Mouse (Mus musculus): ENCODE results near the gene Kcnk3.

Kcnk3 gene

DNA sequence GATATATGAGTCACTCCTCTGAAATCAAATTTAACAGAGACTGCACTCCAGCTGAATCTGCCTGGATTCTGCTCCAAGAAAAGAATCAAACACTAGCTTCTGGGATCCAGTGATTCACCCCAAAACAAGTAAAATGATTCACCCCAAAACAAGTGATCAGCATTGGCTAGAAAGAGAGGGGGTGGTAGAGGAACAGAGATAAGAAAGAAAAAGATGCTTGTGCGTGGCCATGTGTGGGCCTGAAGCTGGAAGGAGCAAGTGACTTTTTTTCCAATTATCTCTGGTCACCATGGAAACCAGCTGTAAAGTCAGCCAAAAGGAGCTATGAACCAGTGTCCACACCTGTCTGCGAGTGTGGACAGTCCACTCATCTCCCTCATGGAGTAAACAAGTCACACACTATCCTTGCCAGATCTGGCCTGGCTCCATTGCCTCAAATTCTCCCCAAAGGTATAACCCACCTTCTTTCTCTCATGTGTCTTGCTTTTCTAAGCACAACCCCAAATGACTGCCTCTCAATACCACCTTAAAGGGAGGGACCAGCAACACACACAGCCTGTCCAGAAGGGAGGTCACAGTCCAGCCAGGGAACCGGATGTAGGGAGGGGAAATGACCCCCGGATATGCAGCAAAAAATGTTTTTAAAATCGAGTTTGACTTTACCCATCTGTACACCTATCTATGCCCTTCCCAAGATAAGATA, 55.7 kb downstream of the Kcnk3 start:
- DNase-seq, result no peak

DNA sequence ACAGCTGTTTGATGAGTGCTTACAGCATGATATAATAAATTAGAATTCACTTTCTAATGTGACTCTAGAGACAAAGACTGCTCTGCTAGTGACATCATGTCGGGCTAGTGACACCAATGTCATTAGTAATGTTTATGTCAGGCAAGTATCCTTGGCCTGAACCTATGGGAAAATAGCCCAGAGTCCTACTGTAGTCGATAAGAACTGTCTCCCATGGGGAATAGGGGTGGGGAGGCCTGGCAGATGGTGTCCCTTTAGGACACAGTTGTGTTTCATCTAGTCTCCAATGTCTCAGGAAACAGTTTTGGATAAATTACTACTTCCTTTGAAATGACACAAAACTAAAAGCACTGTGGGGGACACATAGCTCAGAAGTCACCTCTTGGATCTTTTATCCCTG, 58.1 kb downstream of the Kcnk3 start:
- no peak for DNase-seq

DNA sequence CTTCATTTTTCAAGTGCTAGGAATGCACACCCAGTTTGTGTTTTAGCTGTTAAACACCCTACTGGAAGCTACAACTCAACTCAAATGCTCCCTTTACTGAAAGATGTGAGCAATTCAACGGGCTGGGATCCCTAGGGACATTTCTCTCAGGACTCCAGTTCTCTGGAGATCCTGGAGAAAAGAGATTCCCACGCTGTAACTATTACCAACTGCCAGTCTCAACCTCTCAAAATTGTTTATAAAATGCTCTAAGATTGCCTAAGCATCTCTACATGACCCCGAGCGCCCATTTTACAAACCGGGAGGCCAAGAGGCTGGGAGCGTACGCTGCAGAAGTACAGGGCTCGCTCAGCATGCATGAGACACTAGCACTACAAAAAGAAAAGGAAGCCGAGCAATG, 59.4 kb downstream of the Kcnk3 start:
- DNase-seq, result no peak

DNA sequence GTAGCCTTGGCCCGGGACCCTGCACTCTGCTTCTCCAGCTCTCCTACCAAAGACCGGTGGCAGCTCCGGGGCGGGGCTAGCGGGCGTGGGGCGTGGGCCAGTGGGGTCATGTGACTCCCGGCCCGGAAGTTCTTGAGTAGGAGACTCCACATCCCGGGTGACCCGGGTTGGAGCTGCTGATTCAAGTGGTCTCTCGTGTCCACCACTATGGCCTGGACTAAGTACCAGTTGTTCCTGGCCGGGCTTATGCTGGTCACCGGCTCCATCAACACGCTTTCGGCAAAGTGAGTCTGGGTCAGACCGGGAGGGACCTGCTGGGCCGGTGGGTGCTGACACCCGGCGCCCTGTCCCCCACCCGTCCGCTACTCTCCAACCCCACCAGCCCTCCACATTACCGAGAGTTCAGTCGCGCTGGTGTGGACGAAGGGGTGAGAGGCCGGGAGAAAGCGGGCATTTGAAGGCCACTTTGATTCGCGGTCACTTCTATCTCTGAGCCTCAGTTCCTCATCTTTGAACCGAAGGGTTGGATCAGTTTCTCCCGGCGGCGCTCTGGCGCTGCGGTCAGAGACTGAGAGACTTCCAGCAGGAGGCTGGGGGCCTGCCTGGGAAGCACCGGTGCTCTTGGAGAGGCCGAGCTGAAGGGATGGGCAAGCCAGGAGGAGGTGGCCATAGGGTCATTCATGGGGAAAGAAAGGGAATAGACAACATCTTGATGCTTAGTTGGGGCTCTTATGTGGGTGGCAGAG, 60.0 kb downstream of the Kcnk3 start, which contains the start of gene Slc35f6:
Slc35f6 (plus strand) TSS at position 119 of the 746 bp plus-strand sequence.
- peak; percentile 91 for DNase-seq

DNA sequence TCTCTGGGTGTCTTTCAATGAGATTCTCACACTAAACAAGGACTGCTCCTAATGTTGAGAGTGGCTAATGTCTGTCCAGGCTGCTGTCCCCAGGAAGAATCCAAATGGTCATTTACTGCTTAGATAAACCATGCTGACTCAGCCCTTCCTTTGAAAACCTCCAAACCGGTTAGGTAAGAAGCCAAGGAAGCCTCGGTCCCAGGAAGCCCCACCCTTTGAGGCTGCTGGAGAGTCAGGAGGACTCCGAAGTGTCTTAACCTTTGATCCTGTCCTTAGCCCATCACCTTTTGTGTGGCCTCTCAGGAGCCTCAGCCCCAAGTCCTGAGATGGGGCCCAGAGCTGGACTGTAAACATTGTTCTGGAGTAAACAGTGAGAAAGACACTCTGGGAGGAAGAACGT, 61.6 kb downstream of the Kcnk3 start:
- DNase-seq, result no peak

DNA sequence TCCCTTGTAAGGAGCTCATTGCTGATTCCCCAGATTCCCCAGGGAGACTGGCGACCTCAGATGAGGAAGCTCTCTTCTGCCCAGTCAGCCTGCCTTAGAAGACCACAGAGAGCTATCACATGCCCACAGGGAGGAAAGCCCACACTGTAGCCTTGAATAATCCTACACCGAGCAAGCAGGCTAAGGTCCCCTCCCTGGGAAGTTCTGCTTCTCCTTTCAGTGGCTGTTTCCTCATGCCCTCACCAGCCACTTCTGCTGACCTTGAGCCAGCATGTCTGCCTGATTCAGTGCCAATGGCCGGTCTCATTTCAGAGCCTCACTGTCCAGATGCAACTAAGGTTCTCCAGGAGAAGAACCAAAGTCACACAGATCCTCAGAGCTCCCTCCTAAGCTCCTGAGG, 62.8 kb downstream of the Kcnk3 start:
- no peak for DNase-seq

DNA sequence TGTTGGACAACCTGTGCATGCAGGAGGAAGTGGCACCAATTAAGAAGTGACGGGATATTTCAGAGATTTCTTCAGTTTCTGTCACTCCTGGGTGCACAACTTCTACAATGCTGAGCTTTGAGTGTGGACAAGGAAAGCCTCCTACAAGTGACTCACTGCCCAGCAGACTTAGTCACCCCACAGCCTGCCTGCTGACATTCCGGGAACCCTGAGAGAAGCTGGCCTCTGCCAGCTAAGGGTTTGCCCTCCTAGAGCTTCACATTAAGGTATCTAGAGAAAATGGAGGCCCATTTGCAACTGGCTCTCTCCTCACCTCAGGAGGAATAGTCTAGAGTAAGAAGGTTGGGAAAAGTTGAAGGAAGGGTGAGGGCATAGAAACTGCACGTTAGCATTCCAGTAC, 63.6 kb downstream of the Kcnk3 start:
- no peak for DNase-seq

DNA sequence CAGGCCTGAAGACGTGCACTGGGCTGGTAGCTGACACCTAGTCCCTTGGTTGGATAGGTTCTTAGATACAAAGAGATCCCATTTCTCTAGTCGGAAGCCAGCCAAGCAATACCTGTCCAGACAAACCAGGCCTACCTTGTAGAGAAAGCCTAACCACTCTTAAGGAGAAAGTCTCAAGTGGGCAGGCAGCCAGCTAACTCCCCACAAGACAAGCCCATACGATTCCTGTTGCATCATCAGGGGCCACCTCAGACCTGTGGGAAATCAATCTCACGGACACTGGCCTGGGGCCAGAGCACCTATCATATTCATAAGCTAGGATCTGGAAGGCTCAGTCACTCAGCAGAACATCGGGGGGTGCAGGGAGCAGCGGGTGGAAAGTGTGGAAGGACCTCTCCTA, 65.3 kb downstream of the Kcnk3 start:
- DNase-seq, result no peak

DNA sequence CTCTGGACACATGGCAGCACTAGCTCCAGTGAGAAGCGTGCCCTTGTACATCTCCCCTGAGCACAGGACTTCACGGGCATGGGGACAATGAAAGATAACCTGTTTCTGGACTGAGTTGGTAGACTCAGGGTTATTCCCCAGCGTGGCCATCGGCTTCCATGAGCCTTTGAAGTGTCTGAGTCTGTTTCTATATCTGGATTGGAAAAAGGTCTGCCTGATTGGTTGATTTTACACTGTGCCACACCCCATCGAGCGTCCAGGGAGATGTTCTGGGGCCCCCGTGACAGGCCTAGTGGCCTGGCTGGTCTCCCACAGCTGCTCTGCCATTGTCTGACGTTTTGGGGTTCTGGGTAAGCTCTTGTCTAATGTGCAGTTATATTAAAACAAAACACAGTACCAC, 67.1 kb downstream of the Kcnk3 start:
- no peak for DNase-seq

DNA sequence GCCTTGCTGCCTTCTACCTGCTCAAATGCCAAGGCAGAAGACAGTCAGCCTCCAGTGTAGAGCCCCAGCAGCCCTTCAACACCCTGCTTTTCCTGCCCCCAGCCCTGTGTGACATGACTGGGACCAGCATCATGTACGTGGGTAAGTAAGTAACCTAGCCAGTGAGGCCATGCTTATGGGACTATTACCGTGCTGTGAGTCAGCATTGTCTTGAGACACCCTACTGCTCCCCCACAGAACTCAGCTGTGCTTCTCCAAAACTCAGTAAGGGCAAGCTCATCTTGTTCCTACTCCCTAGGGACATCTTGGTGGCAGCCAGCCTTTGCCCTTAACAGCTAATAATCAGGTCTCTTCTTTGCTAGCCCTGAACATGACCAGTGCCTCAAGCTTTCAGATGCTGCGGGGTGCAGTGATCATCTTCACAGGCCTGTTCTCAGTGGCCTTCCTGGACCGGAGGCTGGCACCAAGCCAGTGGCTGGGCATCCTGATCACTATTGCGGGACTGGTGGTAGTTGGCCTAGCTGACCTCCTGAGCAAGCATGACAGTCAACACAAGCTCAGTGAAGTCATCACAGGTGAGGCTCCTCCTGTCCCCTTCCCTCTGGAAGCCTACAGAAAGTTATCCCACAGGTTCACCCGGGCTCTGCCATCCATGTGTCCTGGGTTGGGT, 67.7 kb downstream of the Kcnk3 start:
- DNase-seq, result no peak

DNA sequence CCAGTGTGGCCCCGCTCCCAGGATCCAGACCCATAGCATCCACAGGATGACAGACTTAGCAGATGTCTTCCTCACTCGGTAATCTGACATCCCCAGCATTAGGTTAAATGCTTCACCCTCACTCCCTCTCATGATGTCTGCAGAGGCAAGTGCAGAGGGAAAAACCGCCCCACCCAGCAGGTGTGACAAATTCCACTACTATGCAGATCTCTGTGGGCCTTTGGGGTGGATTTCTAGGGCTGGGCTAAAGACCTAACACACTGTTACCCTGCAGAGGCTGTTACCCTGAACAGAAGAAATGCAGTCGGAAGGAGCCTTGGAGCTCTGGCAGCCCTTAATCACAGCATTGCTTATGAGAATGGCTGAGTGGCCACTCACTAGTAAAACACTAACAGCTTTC, 71.1 kb downstream of the Kcnk3 start:
- DNase-seq, result no peak

DNA sequence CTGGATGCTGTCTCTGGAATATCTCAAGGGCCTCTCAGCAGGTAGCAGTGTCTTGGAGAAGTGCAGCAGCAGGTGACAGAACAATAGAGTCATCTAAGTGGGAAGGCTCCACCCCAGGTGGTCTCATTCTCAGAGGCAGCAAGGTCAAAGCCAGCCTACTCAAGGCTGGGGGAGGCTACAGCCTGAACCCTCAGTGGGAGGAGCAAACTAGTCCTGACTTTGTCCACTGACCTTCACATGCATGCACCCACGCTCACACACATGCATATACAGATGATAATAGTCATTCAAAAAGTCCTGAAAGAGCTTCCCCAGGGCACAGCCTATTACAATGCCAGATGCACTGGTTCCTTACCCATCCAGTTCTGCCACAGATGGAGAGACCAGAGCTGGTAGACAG, 72.3 kb downstream of the Kcnk3 start:
- DNase-seq, result no peak

DNA sequence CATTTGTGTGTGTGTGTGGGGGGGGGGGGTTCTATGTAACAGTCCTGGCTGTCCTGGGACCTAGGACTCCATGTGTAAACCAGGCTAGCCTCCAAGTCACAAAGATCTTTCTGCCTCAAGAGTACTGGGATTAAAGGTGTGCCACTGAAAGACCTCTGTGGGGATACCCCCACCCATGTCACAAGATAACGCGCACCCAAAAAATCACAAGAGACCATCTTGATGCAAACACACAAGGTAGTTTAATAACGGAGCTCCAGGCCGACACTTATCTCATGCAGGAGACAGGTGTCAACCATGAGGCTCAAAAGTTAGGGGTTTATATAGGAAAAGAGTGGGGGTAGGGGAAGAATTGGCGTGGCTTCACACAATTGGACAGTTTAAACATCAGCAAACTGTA, 72.8 kb downstream of the Kcnk3 start:
- no peak for DNase-seq

DNA sequence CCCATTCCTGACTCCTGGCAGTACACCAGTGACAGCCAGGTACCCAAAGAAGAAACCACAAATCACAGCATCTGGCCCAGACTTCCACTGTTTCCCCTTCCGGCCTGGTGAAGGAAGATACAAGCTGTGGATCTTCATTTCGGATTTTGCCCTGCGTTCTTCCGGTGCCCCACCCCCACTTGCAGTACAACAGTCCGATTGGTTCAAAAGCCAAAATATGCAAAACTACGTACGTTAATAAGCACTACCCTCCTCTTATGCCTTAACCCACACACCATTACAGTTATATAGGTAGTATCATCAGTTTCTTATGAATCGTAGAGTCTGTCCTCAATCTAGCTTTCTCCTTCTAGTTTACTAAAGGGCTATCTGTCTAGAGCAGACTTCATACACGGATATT, 77.4 kb downstream of the Kcnk3 start:
- DNase-seq, result no peak

DNA sequence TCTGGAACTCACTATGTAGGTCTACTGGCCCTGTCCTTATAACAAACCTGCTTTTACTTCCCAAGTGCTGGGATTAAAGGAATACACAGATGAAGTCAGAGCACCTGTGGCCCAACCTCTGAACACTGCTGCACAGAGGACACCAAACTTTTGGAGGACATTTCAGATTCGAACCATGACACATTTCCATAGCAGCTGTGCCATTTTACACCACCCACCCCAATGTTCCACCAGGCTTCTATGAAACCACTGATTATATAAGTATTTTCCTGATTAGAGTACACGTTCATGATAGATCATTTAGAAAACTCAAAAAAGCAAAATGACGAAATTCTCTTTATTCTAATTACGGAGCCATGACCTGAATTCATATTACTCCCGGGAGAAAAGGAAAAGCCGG, 78.0 kb downstream of the Kcnk3 start:
- no peak for DNase-seq

DNA sequence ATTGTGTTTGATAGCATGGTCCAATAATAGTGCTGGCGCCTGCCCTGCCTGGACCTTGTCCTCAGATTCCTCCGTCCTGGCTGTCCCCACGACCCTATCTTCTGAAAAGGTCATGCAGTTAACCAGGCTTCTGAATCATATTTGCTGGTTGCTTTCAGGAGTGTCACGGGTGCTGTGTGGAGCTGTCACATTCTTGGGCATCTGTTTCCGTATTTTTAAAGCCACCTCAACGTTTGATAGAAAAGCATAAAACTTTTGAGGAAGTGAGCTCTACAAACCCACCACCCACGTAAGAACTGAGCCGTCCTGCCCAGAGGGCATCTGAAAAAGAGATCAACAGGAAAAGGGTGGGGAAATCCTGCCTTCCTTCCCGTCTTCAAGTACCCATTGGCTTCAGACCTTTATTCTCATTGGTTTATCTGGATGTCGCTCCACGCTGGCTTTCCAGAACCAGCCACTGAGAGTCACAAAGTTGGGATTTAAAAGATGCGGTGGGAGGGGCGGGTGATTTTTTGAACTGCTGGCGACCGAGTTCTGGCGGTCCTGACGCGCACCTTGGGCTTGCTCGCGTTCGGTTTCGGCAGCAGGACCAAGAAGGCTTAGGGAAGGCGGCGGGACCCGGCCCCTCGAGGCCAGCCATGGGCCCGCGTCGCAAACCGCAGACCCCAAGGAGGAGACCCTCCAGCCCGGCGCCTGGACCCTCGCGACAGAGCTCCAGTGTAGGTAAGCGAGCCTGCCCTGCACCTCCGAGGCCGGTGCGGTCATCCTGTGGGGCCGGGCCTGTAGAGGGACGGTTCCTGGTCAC, 78.6 kb downstream of the Kcnk3 start, which contains the start of gene Cenpa:
Cenpa (plus strand) TSS at position 387 of the 805 bp plus-strand sequence.
- DNase-seq, result peak; percentile 88

DNA sequence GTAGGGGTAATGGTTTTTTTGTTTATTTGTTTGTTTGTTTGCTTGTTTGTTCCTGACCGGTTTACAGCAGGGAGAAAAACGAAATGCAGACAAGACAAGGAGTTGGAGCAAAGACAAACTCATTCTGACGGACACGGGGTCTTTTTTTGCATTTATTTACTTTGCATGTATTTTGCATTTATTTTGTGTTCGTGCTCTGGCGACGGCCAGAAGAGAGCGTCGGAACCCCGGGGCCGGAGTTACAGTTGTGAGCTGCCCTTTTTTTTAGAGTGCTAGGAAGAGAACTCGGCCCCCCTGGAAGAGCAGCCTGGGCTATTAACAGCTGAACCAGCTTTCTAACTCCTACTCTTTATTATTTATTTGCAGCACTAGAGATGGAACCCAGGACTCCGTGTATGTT, 79.2 kb downstream of the Kcnk3 start:
- no peak for DNase-seq

DNA sequence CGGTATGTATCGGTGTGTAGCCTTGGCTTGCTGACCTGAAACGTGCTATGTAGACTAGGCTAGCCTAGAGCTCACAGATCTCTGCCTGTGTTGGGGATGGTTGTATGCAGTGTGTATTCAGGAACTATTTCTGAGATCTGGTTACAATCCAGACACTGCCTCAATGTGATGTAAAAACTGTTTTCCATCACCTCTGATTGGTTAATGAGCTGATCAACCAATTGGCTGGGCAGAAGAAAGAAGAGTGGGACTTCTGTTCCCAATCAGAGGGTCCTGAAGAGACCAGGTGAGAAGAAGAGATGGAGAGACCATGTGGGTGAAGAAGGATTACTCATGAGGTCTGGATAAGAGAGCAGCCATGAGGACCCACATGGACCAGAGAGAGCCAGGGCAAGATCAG, 79.7 kb downstream of the Kcnk3 start:
- no peak for DNase-seq

DNA sequence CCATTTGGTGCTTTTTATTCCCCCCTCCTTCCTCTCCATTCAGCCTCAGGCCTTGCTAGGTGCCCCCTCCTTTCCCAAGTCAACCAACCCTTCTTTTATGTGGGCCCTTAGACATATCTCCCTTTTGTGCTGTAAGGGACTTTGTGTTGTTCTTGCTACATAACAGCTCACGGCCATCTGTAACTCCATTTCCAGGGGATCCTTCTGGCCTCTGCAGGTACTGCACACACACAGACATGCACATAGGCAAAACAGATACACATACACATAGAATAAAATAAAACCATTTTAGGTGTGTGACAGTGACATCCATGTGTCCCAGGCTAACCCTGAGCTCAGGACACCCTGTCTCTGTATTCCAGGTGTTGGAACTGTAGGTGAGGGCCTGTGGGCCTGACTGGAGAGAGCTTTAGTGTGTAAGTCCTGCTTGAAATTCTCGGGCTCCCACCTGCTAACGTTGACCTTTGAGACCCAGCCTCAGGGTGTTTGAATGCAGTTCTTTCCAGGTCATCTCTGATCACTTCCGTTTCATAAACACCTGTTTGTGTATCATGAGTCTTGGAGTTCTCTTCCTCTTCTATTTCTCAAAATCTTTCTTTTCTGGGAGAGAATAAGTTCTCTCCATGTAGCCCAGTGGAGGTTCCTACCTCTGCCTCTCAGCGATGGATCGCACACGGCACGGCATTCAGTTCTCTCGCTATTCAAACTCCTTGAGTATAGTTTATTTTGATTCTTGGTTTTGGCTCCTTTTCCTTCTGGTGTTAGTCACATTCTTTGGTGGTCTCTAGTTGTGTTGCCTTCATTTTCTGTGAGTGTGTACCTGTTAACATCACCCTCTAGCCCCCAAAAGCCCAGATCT, 80.9 kb downstream of the Kcnk3 start:
- no peak for DNase-seq

DNA sequence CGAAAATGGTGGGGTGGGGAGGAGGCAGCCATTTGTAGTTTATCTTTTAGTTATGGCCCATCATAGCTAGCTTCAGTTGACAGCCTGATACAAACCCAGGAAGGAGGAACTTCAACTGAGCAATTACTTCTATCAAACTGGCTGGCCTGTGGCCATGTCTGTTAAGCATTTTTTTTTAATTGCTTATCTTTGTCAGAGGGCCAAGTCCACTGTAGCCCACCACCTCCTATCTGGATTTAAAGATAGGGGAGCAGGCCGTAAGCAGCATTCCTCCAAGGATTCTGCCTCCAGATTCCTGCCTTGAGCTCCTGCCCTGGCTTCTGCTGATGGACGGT, 81.5 kb downstream of the Kcnk3 start:
- no peak for DNase-seq

DNA sequence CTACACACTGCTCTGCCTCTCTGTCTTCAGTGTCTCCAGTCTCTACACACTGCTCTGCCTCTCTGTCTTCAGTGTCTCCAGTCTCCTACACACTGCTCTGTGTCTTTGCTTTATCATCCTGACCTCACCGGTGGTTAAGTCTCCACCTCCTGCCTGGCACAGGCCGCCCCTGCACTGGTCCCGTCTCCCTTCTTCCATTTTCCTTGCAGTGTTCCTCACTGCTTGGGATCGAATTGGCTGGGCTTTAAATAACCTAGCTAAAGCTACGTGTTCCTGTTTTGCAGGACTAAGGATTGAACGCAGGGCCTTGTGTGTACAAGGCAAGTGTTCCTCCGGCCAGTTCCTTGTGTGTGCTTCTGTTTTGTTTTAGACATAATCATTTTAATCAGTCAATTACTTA, 82.1 kb downstream of the Kcnk3 start:
- no peak for DNase-seq

DNA sequence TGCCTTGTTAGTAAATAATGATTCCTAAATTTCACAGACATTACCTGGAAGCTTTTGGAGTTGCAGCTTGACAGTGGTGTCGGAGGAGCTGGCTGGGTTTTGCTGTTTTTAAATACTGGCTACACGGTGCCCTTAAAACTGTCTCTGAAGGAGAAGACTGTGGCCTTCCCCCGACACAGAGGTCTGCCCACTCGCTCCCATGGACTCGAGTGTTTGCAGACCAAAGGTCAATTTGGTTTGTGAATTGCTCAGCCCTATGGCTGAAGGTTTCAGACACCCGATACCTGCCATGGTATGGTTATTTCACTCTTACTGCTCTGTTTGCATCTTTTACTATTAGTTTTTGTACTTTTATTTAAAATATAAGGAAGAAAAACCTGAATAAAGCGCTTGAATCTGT, 86.0 kb downstream of the Kcnk3 start:
- no peak for DNase-seq

Measured in cerebellum, adult 8-10 months (tissue).